In the genomic region with DNA sequence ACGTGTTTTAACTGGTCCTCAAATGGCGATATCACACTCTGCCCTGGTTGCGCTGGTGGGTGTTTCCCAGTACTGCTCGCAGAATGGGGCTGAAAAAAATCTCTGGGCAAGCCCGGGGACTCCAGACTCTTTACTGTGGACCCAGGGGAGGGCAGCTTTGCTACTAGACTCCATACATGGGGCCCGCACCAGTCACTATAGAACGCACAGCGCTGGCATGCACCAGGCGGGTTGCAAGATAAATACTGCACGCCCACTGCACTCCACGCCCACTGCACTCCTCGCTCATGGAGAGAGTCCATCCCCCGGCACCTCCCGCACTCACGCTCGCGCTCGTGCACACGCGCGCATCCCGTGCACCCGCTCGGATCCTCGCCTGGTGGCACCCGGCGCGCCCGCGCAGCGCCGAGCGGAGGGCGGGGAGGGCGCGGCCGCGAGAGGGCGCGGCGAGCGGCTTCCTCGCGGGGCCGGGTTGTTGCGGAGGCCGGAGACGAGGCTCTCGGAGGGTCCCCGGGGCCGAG, we compare ENCODE assay signal across 8 mouse cellular contexts. TPM values are rescaled to one million over a fixed set of nuclear protein-coding genes. Genes with fewer than 3 reads are reported as not detected.
A peak's percentile ranks its signal among the peaks of the same experiment; 100 is the strongest.
DNase-seq lines count a peak whose midpoint lies in the region; ATAC-seq lines count a peak whose summit lies in the region.

A gene (plus strand): TSS at position 429 of the 521 bp plus-strand sequence.

- H3K9ac ChIP-seq in forebrain, embryonic 13.5 days, result peak within 1 kb of the TSS; percentile 82
- H3K9ac ChIP-seq in heart, embryonic 15.5 days, result peak within 1 kb of the TSS; percentile 66
- peak within 1 kb of the TSS; percentile 70 for H3K9ac ChIP-seq in liver, embryonic 11.5 days (ENCODE audit: low read depth, low read length)
- peak within 1 kb of the TSS; percentile 79 for H3K9ac ChIP-seq in stomach, embryonic 16.5 days (ENCODE audit: low read length)

- no peaks in the 10 kb centered on the region for H3K9me3 ChIP-seq in forebrain, embryonic 13.5 days (replicated peaks)
- H3K9me3 ChIP-seq in heart, embryonic 15.5 days (replicated peaks), result no peaks in the 10 kb centered on the region
- H3K9me3 ChIP-seq in liver, embryonic 11.5 days (ENCODE audit: control insufficient read depth, low read length), result no peaks in the 10 kb centered on the region
- no peaks in the 10 kb centered on the region for H3K9me3 ChIP-seq in stomach, embryonic 16.5 days (replicated peaks; ENCODE audit: control insufficient read depth, low read length)

- H3K4me3 ChIP-seq in forebrain, embryonic 13.5 days, result peak within 1 kb of the TSS; percentile 72
- H3K4me3 ChIP-seq in heart, embryonic 15.5 days, result peak within 1 kb of the TSS; percentile 64
- peak within 1 kb of the TSS; percentile 62 for H3K4me3 ChIP-seq in liver, embryonic 11.5 days (ENCODE audit: low read depth, low read length)
- peak within 1 kb of the TSS; percentile 66 for H3K4me3 ChIP-seq in stomach, embryonic 16.5 days (replicated peaks; ENCODE audit: low read length)

- H3K4me2 ChIP-seq in forebrain, embryonic 13.5 days, result peak within 1 kb of the TSS; percentile 86
- peak within 1 kb of the TSS; percentile 99 for H3K4me2 ChIP-seq in heart, embryonic 15.5 days
- H3K4me2 ChIP-seq in liver, embryonic 11.5 days, result peak within 1 kb of the TSS; percentile 93
- peak within 1 kb of the TSS; percentile 92 for H3K4me2 ChIP-seq in stomach, embryonic 16.5 days (ENCODE audit: low read depth, low read length)

- peaks cover 4% of the 10 kb centered on the region; the same call in 1 of the 2 replicates for H3K27me3 ChIP-seq in forebrain, embryonic 13.5 days
- H3K27me3 ChIP-seq in heart, embryonic 15.5 days, result peaks cover 9% of the 10 kb centered on the region; the same call in 1 of the 2 replicates
- peaks cover 33% of the 10 kb centered on the region for H3K27me3 ChIP-seq in liver, embryonic 11.5 days (replicated peaks; ENCODE audit: control insufficient read depth, insufficient read depth, low read length)
- 0 out of 2 replicates have a peak, but pooled peaks cover 5% of the 10 kb centered on the region for H3K27me3 ChIP-seq in stomach, embryonic 16.5 days (ENCODE audit: control insufficient read depth, insufficient read depth, low read length)

- peak; percentile 19 for DNase-seq in c-Kit-positive CD71-positive TER-119-negative erythroid progenitor cells, embryonic 14.5 days (ENCODE audit: low read depth)
- DNase-seq in kidney, postnatal 10 days, result peak; percentile 79
- DNase-seq in liver, embryonic 11.5 days (ENCODE audit: low spot score), result peak; percentile 77
- DNase-seq in naive thymus-derived CD4-positive, alpha-beta T cell, adult 2 months (ENCODE audit: low read depth), result peak; percentile 18

- peaks cover 37% of the 10 kb centered on the region for H3K4me1 ChIP-seq in forebrain, embryonic 13.5 days
- peaks cover 14% of the 10 kb centered on the region for H3K4me1 ChIP-seq in heart, embryonic 15.5 days (replicated peaks)
- 0 out of 2 replicates have a peak, but pooled peaks cover 6% of the 10 kb centered on the region for H3K4me1 ChIP-seq in liver, embryonic 11.5 days (replicated peaks; ENCODE audit: control insufficient read depth, insufficient read depth, low read length)
- peaks cover 8% of the 10 kb centered on the region; the same call in 1 of the 2 replicates for H3K4me1 ChIP-seq in stomach, embryonic 16.5 days (ENCODE audit: control insufficient read depth, insufficient read depth, low read length)

- peak; percentile 47 for ATAC-seq in CD4-positive, CD25-positive, alpha-beta regulatory T cell, adult 4 months
- ATAC-seq in forebrain, embryonic 13.5 days, result peak; percentile 93
- ATAC-seq in heart, embryonic 15.5 days (replicated peaks; ENCODE audit: insufficient number of reproducible peaks, insufficient read depth, low FRiP score, low read depth), result peak; percentile 80
- peak; percentile 91 for ATAC-seq in liver, embryonic 11.5 days (replicated peaks; ENCODE audit: low FRiP score)
- ATAC-seq in stomach, embryonic 16.5 days (ENCODE audit: insufficient read depth, low FRiP score), result peak; percentile 89

- H3K27ac ChIP-seq in forebrain, embryonic 13.5 days, result peak within 1 kb of the TSS; percentile 59
- 0 out of 2 replicates have a peak within 1 kb of the TSS, but pooled peaks have one; percentile 39 for H3K27ac ChIP-seq in heart, embryonic 15.5 days
- peak within 1 kb of the TSS; percentile 64; the same call in 1 of the 2 replicates for H3K27ac ChIP-seq in liver, embryonic 11.5 days (ENCODE audit: low read depth, low read length)
- H3K27ac ChIP-seq in stomach, embryonic 16.5 days (ENCODE audit: low read length), result no peak within 1 kb of the TSS

- under 1% methylated on average over 51 of the region's 51 CpGs for WGBS in forebrain, embryonic 13.5 days
- WGBS in heart, embryonic 15.5 days, result under 1% methylated on average over 51 of the region's 51 CpGs
- 1% methylated on average over 51 of the region's 51 CpGs for WGBS in liver, embryonic 11.5 days
- under 1% methylated on average over 50 of the region's 51 CpGs for WGBS in stomach, embryonic 16.5 days

- no peaks in the 10 kb centered on the region for H3K36me3 ChIP-seq in forebrain, embryonic 13.5 days (ENCODE audit: poor library complexity, severe bottlenecking)
- H3K36me3 ChIP-seq in heart, embryonic 15.5 days, result no peaks in the 10 kb centered on the region
- H3K36me3 ChIP-seq in liver, embryonic 11.5 days (ENCODE audit: control insufficient read depth, insufficient read depth, low read length), result no peaks in the 10 kb centered on the region
- no peaks in the 10 kb centered on the region for H3K36me3 ChIP-seq in stomach, embryonic 16.5 days (ENCODE audit: control insufficient read depth, insufficient read depth, low read length)

RNA-seq across cellular contexts. Expression of the gene that starts here (rescaled TPM):
- polyA plus RNA-seq in CD4-positive, CD25-positive, alpha-beta regulatory T cell, adult 4 months (2017; shearing (Covaris generic)), result not detected
- 22.7 and 23.9 TPM in 2 replicates for polyA plus RNA-seq in forebrain, embryonic 13.5 days (2015; fragmentation: Nextera tagmentation; extraction: Ambion mirVana)
- 4.6 and 5.2 TPM in 2 replicates for polyA plus RNA-seq in heart, embryonic 15.5 days (2015; fragmentation: Nextera tagmentation; extraction: Ambion mirVana)
- 2.6 and 2.9 TPM in 2 replicates for polyA plus RNA-seq in liver, embryonic 11.5 days (2014; fragmentation: Nextera tagmentation; extraction: Ambion mirVana)
- 3.7 and 4.7 TPM in 2 replicates for polyA plus RNA-seq in stomach, embryonic 16.5 days (2015; fragmentation: Nextera tagmentation; extraction: Ambion mirVana)

Comparison
In these comparisons a context has a peak if more than half of its experiments do, and no peak if none do; other contexts are left out.
1. Peak in ATAC-seq in CD4-positive, CD25-positive, alpha-beta regulatory T cell, adult 4 months; RNA of the gene not detected or under 1 TPM.
2. DNase-seq: peak in every context shown above with its lines; median percentile 79 in kidney, postnatal 10 days; 77 in liver, embryonic 11.5 days; 19 in c-Kit-positive CD71-positive TER-119-negative erythroid progenitor cells, embryonic 14.5 days; 18 in naive thymus-derived CD4-positive, alpha-beta T cell, adult 2 months.